ENCODE assay signal across 9 mouse cellular contexts in genomic region chr15:7974368-7974767, GRCm38 (mm10).
DNase-seq lines count a peak whose midpoint lies in the region; ATAC-seq and TF ChIP-seq lines count a peak whose summit lies in the region.
"Had no signal": no experiment of that assay in that cellular context is flagged by ENCODE, and none has a peak within 500 bp of the region (broad histone marks: within the 10 kb centered on the region; RNA-seq: fewer than 3 reads in every experiment).

No protein-coding gene starts in this region.

- no peak for TF ChIP-seq POLR2A in bone marrow, adult 2 months (IDR thresholded peaks at IDR 0.05; ENCODE audit: borderline replicate concordance, control insufficient read depth, low read depth, low read length)
- TF ChIP-seq POLR2A in small intestine, adult 2 months (IDR thresholded peaks at IDR 0.05; ENCODE audit: low read depth, low read length): no peak

- no peak for ATAC-seq in forebrain, postnatal 0 days
- no peak for ATAC-seq in forebrain, embryonic 11.5 days (replicated peaks; ENCODE audit: low FRiP score)
- ATAC-seq in lung, embryonic 14.5 days (ENCODE audit: insufficient read depth): no peak

- no peaks in the 10 kb centered on the region for H3K36me3 ChIP-seq in forebrain, postnatal 0 days (ENCODE audit: insufficient read depth)
- peaks cover 2% of the 10 kb centered on the region; the same call in 1 of the 2 replicates for H3K36me3 ChIP-seq in forebrain, embryonic 11.5 days (ENCODE audit: control insufficient read depth, insufficient read depth, low read length)
- H3K36me3 ChIP-seq in lung, embryonic 14.5 days (ENCODE audit: insufficient read depth): peaks cover 4% of the 10 kb centered on the region; the same call in 1 of the 2 replicates
- peaks cover 2% of the 10 kb centered on the region; the same call in 1 of the 2 replicates for H3K36me3 ChIP-seq in small intestine, adult 2 months (ENCODE audit: control insufficient read depth, insufficient read depth, low read length)

- WGBS in forebrain, postnatal 0 days: 88% methylated on average over 8 of the region's 8 CpGs
- 86% methylated on average over 8 of the region's 8 CpGs for WGBS in forebrain, embryonic 11.5 days
- WGBS in lung, embryonic 14.5 days: 82% methylated on average over 8 of the region's 8 CpGs
- WGBS in bone marrow, adult 2 months: 79% methylated on average over 8 of the region's 8 CpGs
- 88% methylated on average over 8 of the region's 8 CpGs for WGBS in small intestine, adult 2 months

- H3K27ac ChIP-seq in forebrain, postnatal 0 days (ENCODE audit: low read depth, low read length): no peak overlapping the region
- no peak overlapping the region for H3K27ac ChIP-seq in forebrain, embryonic 11.5 days (ENCODE audit: low read depth, low read length)
- no peak overlapping the region for H3K27ac ChIP-seq in lung, embryonic 14.5 days (ENCODE audit: low read depth)
- H3K27ac ChIP-seq in bone marrow, adult 2 months (ENCODE audit: control insufficient read depth, insufficient read depth, low read depth, low read length, poor library complexity): no peak overlapping the region
- no peak overlapping the region for H3K27ac ChIP-seq in small intestine, adult 2 months (ENCODE audit: insufficient read depth, low read depth, low read length)

- peak; percentile 34 for TF ChIP-seq CTCF in forebrain, postnatal 0 days (IDR thresholded peaks at IDR 0.05; ENCODE audit: low read depth)
- peak; percentile 55 for TF ChIP-seq CTCF in lung, embryonic 14.5 days (IDR thresholded peaks at IDR 0.05; ENCODE audit: low read depth)
- TF ChIP-seq CTCF in bone marrow, adult 2 months (IDR thresholded peaks at IDR 0.05; ENCODE audit: control insufficient read depth, insufficient read depth, low read length): peak; percentile 51
- peak; percentile 23; the same call in 1 of the 2 replicates for TF ChIP-seq CTCF in small intestine, adult 2 months (IDR thresholded peaks at IDR 0.05; ENCODE audit: extremely low read depth, insufficient read length, insufficient replicate concordance, low read depth, low read length)

- no peaks in the 10 kb centered on the region for H3K27me3 ChIP-seq in forebrain, postnatal 0 days (ENCODE audit: insufficient read depth, low read length)
- H3K27me3 ChIP-seq in forebrain, embryonic 11.5 days (ENCODE audit: control insufficient read depth, insufficient read depth, low read length): no peaks in the 10 kb centered on the region
- no peaks in the 10 kb centered on the region for H3K27me3 ChIP-seq in lung, embryonic 14.5 days (ENCODE audit: insufficient read depth, low read length)
- no peaks in the 10 kb centered on the region for H3K27me3 ChIP-seq in small intestine, adult 2 months (ENCODE audit: control insufficient read depth, insufficient read depth, low read length)

- H3K9ac ChIP-seq in forebrain, postnatal 0 days: no peak overlapping the region
- no peak overlapping the region for H3K9ac ChIP-seq in forebrain, embryonic 11.5 days (ENCODE audit: low read length)
- no peak overlapping the region for H3K9ac ChIP-seq in lung, embryonic 14.5 days

- no peaks in the 10 kb centered on the region for H3K4me1 ChIP-seq in forebrain, postnatal 0 days (ENCODE audit: insufficient read depth)
- no peaks in the 10 kb centered on the region for H3K4me1 ChIP-seq in forebrain, embryonic 11.5 days (replicated peaks; ENCODE audit: control insufficient read depth, insufficient read depth, low read length)
- no peaks in the 10 kb centered on the region for H3K4me1 ChIP-seq in lung, embryonic 14.5 days (ENCODE audit: insufficient read depth)
- H3K4me1 ChIP-seq in bone marrow, adult 2 months (ENCODE audit: control insufficient read depth, insufficient read depth, low read length): no peaks in the 10 kb centered on the region; the same call in 1 of the 2 replicates
- H3K4me1 ChIP-seq in small intestine, adult 2 months (ENCODE audit: control insufficient read depth, insufficient read depth, insufficient read length, low read length): no peaks in the 10 kb centered on the region

- no peak overlapping the region for H3K4me2 ChIP-seq in forebrain, postnatal 0 days (ENCODE audit: low read depth)
- no peak overlapping the region for H3K4me2 ChIP-seq in forebrain, embryonic 11.5 days (ENCODE audit: low read depth, low read length, severe bottlenecking)
- no peak overlapping the region for H3K4me2 ChIP-seq in lung, embryonic 14.5 days
- H3K4me2 ChIP-seq: midbrain, embryonic 11.5 days had no signal

- H3K4me3 ChIP-seq in forebrain, postnatal 0 days (ENCODE audit: low read depth, low read length): no peak overlapping the region
- no peak overlapping the region for H3K4me3 ChIP-seq in forebrain, embryonic 11.5 days (ENCODE audit: low read depth, low read length)
- no peak overlapping the region for H3K4me3 ChIP-seq in lung, embryonic 14.5 days (ENCODE audit: low read depth, low read length)
- H3K4me3 ChIP-seq in bone marrow, adult 2 months (replicated peaks; ENCODE audit: control insufficient read depth, low read depth, low read length): no peak overlapping the region
- H3K4me3 ChIP-seq in small intestine, adult 2 months (ENCODE audit: low read depth, low read length): no peak overlapping the region

- H3K9me3 ChIP-seq in forebrain, postnatal 0 days (ENCODE audit: low read length): no peaks in the 10 kb centered on the region
- no peaks in the 10 kb centered on the region for H3K9me3 ChIP-seq in forebrain, embryonic 11.5 days (ENCODE audit: control insufficient read depth, low read length)
- no peaks in the 10 kb centered on the region for H3K9me3 ChIP-seq in lung, embryonic 14.5 days (ENCODE audit: low read depth, low read length)

- DNase-seq in forebrain, postnatal 0 days: no peak
- no peak for DNase-seq in forebrain, embryonic 11.5 days (ENCODE audit: low spot score)
- DNase-seq in lung, embryonic 14.5 days: peak; percentile 36
- no peak for DNase-seq in lung, postnatal 14 days
- DNase-seq in left cerebral cortex, adult 8-10 months (ENCODE audit: low spot score in 2 of 2): no peak
- DNase-seq in adrenal gland, postnatal 36 days: no peak
